Mouse (Mus musculus) heart, embryonic 12.5 days (tissue): Measurements from ENCODE around the gene Ahnak2. TPM values are rescaled to one million over a fixed set of nuclear protein-coding genes. Genes with fewer than 3 reads are reported as not detected.

Experiments
- ATAC-seq: fragments of 200-750 bp; cut with Nextera tagmentation; 2 replicates; pipeline ENCODE4 v1.8.0; 2017; ENCODE audit warnings: moderate TSS enrichment, moderate library complexity; ENCODE audit not compliant: insufficient number of reproducible peaks, low FRiP score
- H3K27ac ChIP-seq: fragments of 300-500 bp; sonication (generic); 2 replicates; pipeline ENCODE4 v1.5.1; 2016; ENCODE audit warnings: mild to moderate bottlenecking, moderate library complexity; ENCODE audit not compliant: poor library complexity, severe bottlenecking
- H3K27me3 ChIP-seq: fragments of 300-500 bp; sonication (generic); replicated peaks from 2 replicates; pipeline ENCODE4 v1.6.1; 2016; ENCODE audit warnings: mild to moderate bottlenecking, moderate library complexity
- H3K36me3 ChIP-seq: fragments of 300-500 bp; sonication (generic); 2 replicates; pipeline ENCODE4 v1.6.1; 2016; ENCODE audit warnings: mild to moderate bottlenecking, moderate library complexity
- H3K4me1 ChIP-seq: fragments of 300-500 bp; sonication (generic); replicated peaks from 2 replicates; pipeline ENCODE4 v1.6.1; 2016; ENCODE audit warnings: mild to moderate bottlenecking
- H3K4me2 ChIP-seq: fragments of 300-500 bp; sonication (generic); 2 replicates; pipeline ENCODE4 v1.6.1; 2016; ENCODE audit warnings: mild to moderate bottlenecking, moderate library complexity
- H3K4me3 ChIP-seq: fragments of 300-500 bp; sonication (generic); 2 replicates; pipeline ENCODE4 v1.5.1; 2016; ENCODE audit warnings: mild to moderate bottlenecking
- H3K9ac ChIP-seq: fragments of 300-500 bp; sonication (generic); 2 replicates; pipeline ENCODE4 v1.6.1; 2016; ENCODE audit warnings: mild to moderate bottlenecking, moderate library complexity
- H3K9me3 ChIP-seq: fragments of 300-500 bp; sonication (generic); replicated peaks from 2 replicates; pipeline ENCODE4 v1.6.1; 2016; ENCODE audit warnings: mild to moderate bottlenecking, moderate library complexity
- WGBS: fragments of 180-500 bp; shearing (Covaris S2); methylation state at CpG from one replicate; pipeline ENCODE4 v1.1.7; 2016; 5-methylcytosine and 5-hydroxymethylcytosine counted together
- microRNA-seq: library from miRNA; unstranded; fragments of <30 nt; microRNA quantifications from one replicate; pipeline ENCODE4, GENCODE M21; 2017
- polyA plus RNA-seq: library from polyadenylated mRNA; unstranded; fragments of >200 nt; fragmentation: Nextera tagmentation; extraction: Ambion mirVana; gene quantifications from 2 replicates; pipeline ENCODE4 v1.2.1, GENCODE M21; 2016

The Ahnak2 gene
- polyA plus RNA-seq, 1 experiment from 2014 or later, result 1.4 TPM

DNA sequence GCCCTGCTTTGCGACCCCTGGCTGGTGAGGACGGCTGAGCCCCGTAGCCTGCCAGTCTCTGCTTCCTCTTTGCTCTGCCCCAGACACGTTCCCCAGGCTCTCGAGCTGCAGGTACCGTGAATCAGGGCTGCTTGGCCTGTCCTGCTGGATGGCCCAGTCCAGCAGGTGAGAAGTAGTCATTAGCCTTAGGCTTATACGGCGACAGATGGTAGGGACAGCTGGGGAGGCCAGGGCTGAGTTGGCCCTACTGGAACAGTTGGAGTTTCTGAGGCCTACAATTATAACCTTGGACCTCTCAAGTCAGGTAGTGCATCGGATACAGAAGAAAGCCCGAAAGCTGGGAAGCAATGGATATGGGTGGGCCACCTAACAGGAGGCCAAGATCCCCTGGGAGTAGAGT, 69.9 kb downstream of the Ahnak2 start:
- ATAC-seq, result no peak
- Histone ChIP-seq H3K4me2 (no peak overlapping the region), H3K27ac (no peak overlapping the region), H3K4me1 (no peaks in the 10 kb centered on the region), H3K9ac (no peak overlapping the region), H3K9me3 (no peaks in the 10 kb centered on the region), H3K4me3 (no peak overlapping the region), H3K27me3 (no peaks in the 10 kb centered on the region), H3K36me3 (peaks cover 24% of the 10 kb centered on the region)
- WGBS, result 88% methylated on average over 10 of the region's 10 CpGs

DNA sequence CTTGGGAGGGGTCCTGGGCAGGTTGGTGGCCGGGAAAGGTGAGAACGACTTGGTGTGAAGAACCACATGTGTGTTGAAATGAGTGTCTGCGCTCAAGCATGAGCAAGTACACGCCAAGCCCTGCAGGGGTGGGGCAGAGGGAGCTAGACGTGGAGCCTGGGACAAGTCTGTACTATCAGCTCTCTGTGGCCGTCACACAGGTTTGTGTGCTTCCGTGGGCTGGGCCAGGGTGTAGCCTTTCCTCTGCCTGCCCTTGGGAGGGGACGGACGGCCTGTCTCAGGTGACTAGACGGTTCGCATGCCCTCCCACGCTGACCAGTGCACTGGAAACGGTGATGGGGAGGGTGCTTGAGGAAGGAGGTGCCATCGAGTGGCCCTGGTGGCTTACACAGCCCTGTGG, 71.6 kb downstream of the Ahnak2 start:
- 0 out of 2 replicates have a peak, but pooled peaks cover 1% of the 10 kb centered on the region for H3K27me3 ChIP-seq
- WGBS, result 81% methylated on average over 14 of the region's 14 CpGs
- no peak overlapping the region for H3K4me3 ChIP-seq
- H3K9ac ChIP-seq, result no peak overlapping the region
- ATAC-seq, result no peak
- H3K4me2 ChIP-seq, result no peak overlapping the region
- no peak overlapping the region for H3K27ac ChIP-seq
- H3K4me1 ChIP-seq, result no peaks in the 10 kb centered on the region
- no peaks in the 10 kb centered on the region for H3K9me3 ChIP-seq
- H3K36me3 ChIP-seq, result peaks cover 14% of the 10 kb centered on the region

DNA sequence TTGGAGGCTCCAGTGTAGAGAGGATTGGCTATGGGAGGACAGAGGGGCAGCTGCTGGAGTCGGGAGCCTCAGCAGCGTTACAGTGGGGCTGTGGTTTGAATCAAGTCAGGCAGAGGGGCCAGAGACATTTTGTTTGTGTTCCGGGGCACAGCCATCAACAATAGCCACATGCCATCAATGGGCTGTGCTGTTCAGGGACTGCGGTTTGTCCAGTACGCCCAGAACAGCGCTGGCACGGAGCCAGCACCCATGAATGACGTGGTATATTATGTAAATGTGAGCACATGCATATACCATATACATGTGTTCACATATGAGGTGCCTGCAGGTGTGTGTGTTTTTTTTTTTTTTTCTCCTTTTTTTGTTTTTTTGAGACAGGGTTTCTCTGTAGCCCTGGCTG, 74.7 kb downstream of the Ahnak2 start:
- no peak for ATAC-seq
- H3K4me1 ChIP-seq, result peaks cover 8% of the 10 kb centered on the region
- H3K4me2 ChIP-seq, result no peak overlapping the region
- H3K4me3 ChIP-seq, result no peak overlapping the region
- H3K36me3 ChIP-seq, result peaks cover 6% of the 10 kb centered on the region
- peaks cover 20% of the 10 kb centered on the region for H3K27me3 ChIP-seq
- WGBS, result 81% methylated on average over 8 of the region's 8 CpGs
- no peak overlapping the region for H3K9ac ChIP-seq
- H3K9me3 ChIP-seq, result no peaks in the 10 kb centered on the region
- no peak overlapping the region for H3K27ac ChIP-seq

DNA sequence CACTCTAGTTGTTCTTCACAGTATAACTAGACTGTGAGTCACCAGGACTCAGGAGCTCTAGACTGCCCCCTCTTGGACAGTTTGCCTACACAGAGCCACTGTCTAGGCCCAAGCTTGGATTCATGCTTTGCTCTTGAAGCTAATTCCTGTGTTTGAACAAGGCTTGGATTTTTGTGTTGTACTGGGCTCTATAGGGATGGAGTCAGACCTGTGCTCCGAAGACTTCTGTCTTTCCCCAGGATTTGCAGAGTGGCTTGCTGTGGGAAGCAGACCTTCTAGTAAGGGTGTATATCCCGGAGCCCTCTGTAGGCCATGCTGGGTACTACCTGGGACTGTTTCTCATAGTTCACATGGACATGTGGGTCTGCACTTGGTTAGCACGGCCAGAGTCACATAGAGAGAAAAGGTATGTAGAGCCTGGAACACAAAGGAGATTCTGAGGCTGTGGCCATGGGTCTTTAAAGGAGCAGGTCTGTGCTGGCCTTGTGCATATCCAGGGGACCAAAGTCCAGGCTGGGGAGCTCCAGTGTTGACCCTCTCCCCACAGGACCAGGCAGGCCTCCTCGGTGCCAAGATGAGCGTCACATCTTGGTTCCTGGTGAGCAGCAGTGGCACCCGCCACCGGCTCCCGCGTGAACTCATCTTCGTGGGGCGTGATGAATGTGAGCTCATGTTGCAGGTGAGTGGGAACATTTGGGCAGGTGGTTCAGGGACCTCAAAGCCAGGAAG, 78.2 kb downstream of the Ahnak2 start:
- 67% methylated on average over 11 of the region's 11 CpGs for WGBS
- no peak overlapping the region for H3K4me2 ChIP-seq
- ATAC-seq, result no peak

DNA sequence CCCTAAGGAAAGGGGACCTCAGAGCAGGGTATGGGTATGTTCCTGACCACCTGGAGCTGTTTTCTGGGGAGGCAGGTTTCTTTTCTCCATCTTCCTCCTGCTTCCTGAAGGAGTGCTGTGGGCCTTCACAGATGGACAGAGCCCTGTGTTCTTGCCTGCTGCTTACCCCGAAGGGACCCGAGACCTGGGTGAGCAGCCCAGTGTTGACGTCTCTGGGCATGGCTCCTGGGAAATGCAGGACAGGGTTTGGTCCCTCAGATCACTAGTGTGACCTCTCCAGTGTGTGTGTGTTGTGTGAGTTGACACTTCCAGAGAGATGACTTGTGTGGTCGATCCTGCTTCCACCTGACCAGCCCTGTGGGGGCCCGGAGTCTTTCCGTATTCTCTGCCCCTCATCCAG, 79.0 kb downstream of the Ahnak2 start:
- Histone ChIP-seq H3K27ac (no peak overlapping the region), H3K36me3 (no peaks in the 10 kb centered on the region), H3K9ac (no peak overlapping the region), H3K4me1 (peaks cover 27% of the 10 kb centered on the region), H3K4me3 (no peak overlapping the region), H3K4me2 (peak overlapping the region; percentile 100), H3K27me3 (peaks cover 53% of the 10 kb centered on the region), H3K9me3 (no peaks in the 10 kb centered on the region)
- 83% methylated on average over 6 of the region's 6 CpGs for WGBS
- no peak for ATAC-seq

More for the DNA sequence above, 78.2 kb downstream of the Ahnak2 start:
- Histone ChIP-seq H3K4me1 (peaks cover 27% of the 10 kb centered on the region), H3K9me3 (no peaks in the 10 kb centered on the region), H3K27me3 (peaks cover 46% of the 10 kb centered on the region), H3K27ac (no peak overlapping the region), H3K9ac (no peak overlapping the region), H3K4me3 (no peak overlapping the region), H3K36me3 (no peaks in the 10 kb centered on the region)

DNA sequence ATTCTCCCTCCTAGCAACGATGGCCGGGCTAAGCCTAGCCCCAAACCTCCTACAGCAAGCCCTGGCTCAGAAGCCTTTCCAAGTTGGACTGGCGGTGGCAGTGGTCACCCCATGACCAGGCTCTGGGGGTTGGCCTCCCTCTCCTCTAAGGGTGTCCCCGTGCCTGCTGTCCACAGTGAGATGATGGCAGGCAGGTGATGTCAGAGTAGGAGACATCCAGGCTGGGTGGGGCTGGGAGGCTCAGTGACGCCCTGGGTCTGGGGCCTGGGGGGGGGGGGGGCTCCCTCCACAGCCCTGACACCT, 79.5 kb downstream of the Ahnak2 start:
- 19% methylated on average over 5 of the region's 5 CpGs for WGBS
- Histone ChIP-seq H3K36me3 (no peaks in the 10 kb centered on the region), H3K9me3 (no peaks in the 10 kb centered on the region), H3K4me1 (peaks cover 27% of the 10 kb centered on the region), H3K4me3 (peak overlapping the region; percentile 83), H3K27me3 (peaks cover 55% of the 10 kb centered on the region), H3K4me2 (peak overlapping the region; percentile 100), H3K27ac (no peak overlapping the region), H3K9ac (peak overlapping the region; percentile 86)
- no peak for ATAC-seq

DNA sequence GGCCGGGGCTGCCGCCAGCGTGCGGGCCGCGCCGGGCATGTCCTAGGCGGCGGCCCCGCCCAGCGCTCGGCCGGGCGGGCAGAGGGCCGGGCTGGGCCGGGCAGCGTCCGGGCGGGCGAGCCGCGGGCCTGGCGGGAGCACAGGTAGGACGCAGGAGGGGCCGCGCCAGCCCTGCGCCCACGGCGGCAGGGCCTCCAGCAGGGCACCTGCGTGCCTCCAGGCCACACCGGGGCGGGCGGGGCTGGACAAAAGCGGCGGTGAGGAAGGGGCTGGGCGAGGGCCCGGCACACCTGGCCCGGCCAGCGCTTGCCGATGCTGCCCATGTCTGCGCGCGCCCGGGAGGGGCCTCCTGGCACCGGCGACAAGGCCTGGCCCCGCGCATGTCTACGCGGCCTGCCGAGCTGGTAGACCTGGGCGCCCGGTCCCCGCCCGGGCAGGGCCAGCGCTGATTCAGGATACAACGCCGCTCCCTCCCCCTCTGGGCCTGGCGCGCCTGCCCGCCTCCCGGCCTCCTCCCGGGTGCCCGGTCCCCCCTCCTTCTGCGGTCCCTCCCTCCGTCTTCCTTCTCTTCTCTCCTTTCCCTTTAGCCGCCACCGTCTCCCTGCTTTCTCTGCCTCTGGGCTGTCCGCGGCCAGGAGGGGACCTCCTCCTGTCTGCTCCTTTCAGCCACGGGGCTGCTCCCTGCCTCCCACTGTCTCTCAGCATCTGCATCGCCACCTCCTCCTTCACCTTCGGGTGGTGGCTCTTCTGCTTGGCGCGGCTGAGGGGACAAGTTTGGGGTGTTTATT, 80.0 kb downstream of the Ahnak2 start:
- ATAC-seq, result peak; percentile 64
- Histone ChIP-seq H3K9ac (peak overlapping the region; percentile 86), H3K9me3 (no peaks in the 10 kb centered on the region), H3K27ac (no peak overlapping the region; the same call in 1 of the 2 replicates), H3K36me3 (no peaks in the 10 kb centered on the region), H3K4me1 (peaks cover 27% of the 10 kb centered on the region), H3K27me3 (peaks cover 60% of the 10 kb centered on the region), H3K4me2 (peak overlapping the region; percentile 100), H3K4me3 (peak overlapping the region; percentile 83)
- WGBS, result under 1% methylated on average over 68 of the region's 75 CpGs

Small RNAs within 50 kb of the gene (microRNA-seq; reads per million reads assigned to microRNA genes)
- gene Mir6940, result not detected

Other genes starting within 250 kb of the Ahnak2 start
- 2.2 and 3.5 TPM in 2 replicates for gene Inf2, start 213.9 kb downstream of the Ahnak2 start, polyA plus RNA-seq
- 81.7 and 86.4 TPM in 2 replicates for gene Adssl1, start 182.6 kb downstream of the Ahnak2 start, polyA plus RNA-seq
- 99.4 and 116 TPM in 2 replicates for gene Siva1, start 158.0 kb downstream of the Ahnak2 start, polyA plus RNA-seq
- 180 and 184 TPM in 2 replicates for gene Akt1, start 127.8 kb downstream of the Ahnak2 start, polyA plus RNA-seq
- 4.7 and 6.4 TPM in 2 replicates for gene Zbtb42, start 123.8 kb downstream of the Ahnak2 start, polyA plus RNA-seq
- gene Cep170b, start 82.2 kb downstream of the Ahnak2 start, polyA plus RNA-seq, result 7.0 and 7.3 TPM in 2 replicates
- gene Pld4, start 42.0 kb downstream of the Ahnak2 start, polyA plus RNA-seq, result 3.0 and 4.2 TPM in 2 replicates
- gene Clba1, start 6.3 kb upstream of the Ahnak2 start, polyA plus RNA-seq, result 9.5 and 9.6 TPM in 2 replicates
- 47.2 and 49.2 TPM in 2 replicates for gene Cdca4, start 26.8 kb upstream of the Ahnak2 start, polyA plus RNA-seq
- gene Gpr132, start 65.6 kb upstream of the Ahnak2 start, polyA plus RNA-seq, result not detected in 2 replicates
- 2.6 TPM in 2 replicates for gene Jag2, start 127.1 kb upstream of the Ahnak2 start, polyA plus RNA-seq
- gene Nudt14, start 139.5 kb upstream of the Ahnak2 start, polyA plus RNA-seq, result 38.3 and 41.7 TPM in 2 replicates
- 22.4 and 23.0 TPM in 2 replicates for gene Btbd6, start 173.8 kb upstream of the Ahnak2 start, polyA plus RNA-seq
- gene Brf1, start 198.0 kb upstream of the Ahnak2 start, polyA plus RNA-seq, result 40.3 and 42.9 TPM in 2 replicates
- gene Pacs2, start 211.9 kb upstream of the Ahnak2 start, polyA plus RNA-seq, result 10.5 and 12.2 TPM in 2 replicates